Mouse (Mus musculus) olfactory bulb, adult 2 months (tissue): ENCODE measurements at regions not wholly inside any gene's neighbourhood (a gene's known extent, or its start where the extent isn't known, plus 50 kb on each side); places are given as distances from the start of the nearest gene placed in this dataset.

Experiments
- CTCF ChIP-seq: fragments of 200-500 bp; IDR thresholded peaks from 2 replicates; pipeline ENCODE4 v1.5.1; 2012; ENCODE audit warnings: low read depth, mild to moderate bottlenecking, low read length, moderate library complexity; ENCODE audit not compliant: insufficient read depth
- POLR2A ChIP-seq: fragments of 200-500 bp; IDR thresholded peaks from 2 replicates; pipeline ENCODE4 v1.6.1; 2012; ENCODE audit warnings: mild to moderate bottlenecking, low read depth, low read length, moderate library complexity; ENCODE audit not compliant: insufficient read depth

GRCm38 (mm10) chr10:37602936-37603335 lies 464.2 kb upstream of the Marcks start:
- no peak for TF ChIP-seq CTCF
- TF ChIP-seq POLR2A, result no peak
